Mouse (Mus musculus) cerebellum, adult 2 months (tissue): ENCODE data around the gene Msln. TPM values are rescaled to one million over a fixed set of nuclear protein-coding genes. Genes with fewer than 3 reads are reported as not detected.

Source experiments
- DNase-seq, 2 experiments: peaks; one replicate each; pipeline ENCODE4 v3.0.0; 2021
- H3K27ac ChIP-seq: fragments of 200-500 bp; 2 replicates; pipeline ENCODE4 v1.5.1; 2012; ENCODE audit warnings: low read length, control low read depth, inconsistent platforms; ENCODE audit not compliant: insufficient read depth
- H3K27me3 ChIP-seq: fragments of 200-500 bp; 2 replicates; pipeline ENCODE4 v1.6.1; 2012; ENCODE audit warnings: inconsistent platforms, mild to moderate bottlenecking, low read length, moderate library complexity; ENCODE audit not compliant: control insufficient read depth, insufficient read depth
- H3K4me1 ChIP-seq: fragments of 200-500 bp; 2 replicates; pipeline ENCODE4 v1.6.1; 2011; ENCODE audit warnings: low read length; ENCODE audit not compliant: control insufficient read depth, insufficient read depth
- H3K4me3 ChIP-seq: fragments of 200-500 bp; replicated peaks from 2 replicates; pipeline ENCODE3; 2011; ENCODE audit warnings: mild to moderate bottlenecking, low read depth, low read length, control low read depth; ENCODE audit not compliant: insufficient read depth
- CTCF ChIP-seq: fragments of 200-500 bp; IDR thresholded peaks from 2 replicates; pipeline ENCODE4 v1.5.1; 2011; ENCODE audit warnings: low read depth, mild to moderate bottlenecking, control low read depth, low read length, moderate library complexity, borderline replicate concordance; ENCODE audit not compliant: insufficient read depth
- POLR2A ChIP-seq: fragments of 200-500 bp; IDR thresholded peaks from 2 replicates; pipeline ENCODE4 v1.6.1; 2011; ENCODE audit warnings: low read length, control low read depth, borderline replicate concordance; ENCODE audit not compliant: insufficient read depth
- WGBS: fragments of 180-500 bp; shearing (Covaris S2); methylation state at CpG from one replicate; pipeline ENCODE4 v1.1.7; 2018; 5-methylcytosine and 5-hydroxymethylcytosine counted together
- polyA plus RNA-seq: library from polyadenylated mRNA; depleted of rRNA; stranded (reverse); fragments of >200 nt; gene quantifications from 2 replicates; pipeline ENCODE4 v1.2.3, GENCODE M21; 2012

Gene Msln
- polyA plus RNA-seq, 1 experiment = 0.21 TPM

GRCm38 (mm10) chr17:25794197-25794596 lies 40.0 kb upstream of the Msln start:
- no peaks in the 10 kb centered on the region for H3K27me3 ChIP-seq
- H3K4me3 ChIP-seq = no peak overlapping the region
- peak in 1 of 2 experiments; percentile 27 for DNase-seq
- WGBS = 20% methylated on average over 13 of the region's 13 CpGs
- H3K4me1 ChIP-seq = peaks cover 8% of the 10 kb centered on the region
- no peak overlapping the region for H3K27ac ChIP-seq
- no peak for TF ChIP-seq CTCF
- no peak for TF ChIP-seq POLR2A

- DNase-seq = peak in 1 of 2 experiments; percentile 64
- H3K4me3 ChIP-seq = peak within 1 kb of the TSS; percentile 91
- no peak for TF ChIP-seq POLR2A
- TF ChIP-seq CTCF = no peak
- no peaks in the 10 kb centered on the region for H3K27me3 ChIP-seq
- 0% methylated on average over 14 of the region's 14 CpGs for WGBS
- peaks cover 8% of the 10 kb centered on the region for H3K4me1 ChIP-seq
- peak within 1 kb of the TSS; percentile 95 for H3K27ac ChIP-seq
Measured at GRCm38 (mm10) chr17:25792615-25793014, 38.4 kb upstream of the Msln start, which contains the start of gene Fam173a. Fam173a (minus strand) TSS chr17:25792901.

- WGBS = under 1% methylated on average over 45 of the region's 45 CpGs
- peak; percentile 93 for TF ChIP-seq POLR2A
- TF ChIP-seq CTCF = no peak
- H3K4me3 ChIP-seq = peak overlapping the region; percentile 91
- DNase-seq = peak; percentile 86 to 92
- H3K27ac ChIP-seq = peak overlapping the region; percentile 95
- H3K4me1 ChIP-seq = peaks cover 8% of the 10 kb centered on the region
- H3K27me3 ChIP-seq = no peaks in the 10 kb centered on the region
Measured at GRCm38 (mm10) chr17:25791843-25792527, 37.8 kb upstream of the Msln start.

GRCm38 (mm10) chr17:25791320-25791842 lies 37.2 kb upstream of the Msln start:
- Histone ChIP-seq H3K4me3 (peak overlapping the region; percentile 91), H3K4me1 (peaks cover 8% of the 10 kb centered on the region), H3K27ac (no peak overlapping the region), H3K27me3 (no peaks in the 10 kb centered on the region)
- TF ChIP-seq POLR2A = no peak
- TF ChIP-seq CTCF = no peak
- DNase-seq = peak in 1 of 2 experiments; percentile 53
- 11% methylated on average over 19 of the region's 19 CpGs for WGBS

DNA sequence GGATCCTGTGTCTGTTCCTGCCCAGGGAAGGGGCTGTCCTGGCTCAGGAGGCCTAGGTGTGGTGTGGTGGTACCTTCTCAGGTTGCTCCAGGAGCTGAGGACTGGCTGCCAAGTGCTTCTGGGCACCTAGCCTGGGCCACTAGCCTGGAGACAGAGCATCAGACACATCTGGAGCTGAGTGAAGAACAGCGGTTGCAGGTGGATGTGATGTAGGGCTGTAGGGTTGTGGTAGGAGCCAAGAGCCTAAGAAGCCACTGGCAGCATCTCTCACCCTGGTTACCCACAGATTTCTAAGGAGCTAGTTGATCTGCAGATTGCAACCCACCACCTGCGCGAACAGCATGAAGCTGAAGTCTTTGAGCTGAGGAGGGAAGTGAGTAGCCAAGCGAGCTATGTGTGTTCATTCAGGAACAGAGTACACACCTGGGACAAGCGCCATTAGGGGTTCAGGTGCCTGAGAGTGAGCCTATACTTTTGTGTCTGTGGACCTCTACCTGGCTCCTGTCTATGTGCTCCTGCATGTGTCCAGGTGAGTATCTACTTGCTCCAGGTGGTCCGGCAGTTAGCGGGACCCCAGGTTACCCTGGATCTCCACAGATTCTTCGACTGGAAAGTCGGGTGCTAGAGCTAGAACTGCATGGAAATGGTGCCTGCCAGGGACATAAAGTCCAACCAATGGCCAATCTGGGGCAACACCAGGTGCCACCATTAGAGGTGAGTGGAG lies 32.8 kb upstream of the Msln start:
- H3K4me3 ChIP-seq = no peak overlapping the region
- peaks cover 15% of the 10 kb centered on the region for H3K4me1 ChIP-seq
- no peak overlapping the region for H3K27ac ChIP-seq
- no peak for DNase-seq
- 89% methylated on average over 9 of the region's 9 CpGs for WGBS
- H3K27me3 ChIP-seq = no peaks in the 10 kb centered on the region
- no peak for TF ChIP-seq POLR2A
- TF ChIP-seq CTCF = no peak

DNA sequence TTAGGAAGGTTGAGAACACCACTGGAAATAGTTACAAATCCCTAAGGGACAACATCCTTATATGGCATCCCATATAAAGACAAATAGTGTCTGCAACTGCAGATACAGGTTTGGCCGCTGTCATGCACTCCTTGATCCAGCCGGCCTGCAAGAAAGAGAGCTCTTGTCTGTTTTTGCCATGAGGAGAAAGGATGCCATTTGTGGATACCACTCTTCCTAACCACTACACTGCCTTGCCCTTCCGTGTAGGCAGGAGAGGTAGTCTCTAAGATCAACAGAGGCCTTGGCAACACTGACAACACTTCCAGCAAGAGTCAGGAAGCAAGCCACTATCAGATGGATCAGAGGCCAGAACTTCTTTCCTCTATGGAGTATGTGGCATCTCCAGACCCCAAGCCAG lies 32.1 kb upstream of the Msln start, which contains the start of gene Ccdc78:
Gene Ccdc78, plus strand, starts transcription at position 301 of the 400 bp plus-strand sequence.
- 86% methylated on average over 3 of the region's 3 CpGs for WGBS
- peaks cover 15% of the 10 kb centered on the region for H3K4me1 ChIP-seq
- no peaks in the 10 kb centered on the region for H3K27me3 ChIP-seq
- H3K4me3 ChIP-seq = peak within 1 kb of the TSS; percentile 68
- no peak for DNase-seq
- TF ChIP-seq POLR2A (no peak), CTCF (no peak)
- H3K27ac ChIP-seq = no peak within 1 kb of the TSS

GRCm38 (mm10) chr17:25785281-25785745 lies 31.1 kb upstream of the Msln start, which contains the start of gene Haghl:
Haghl (minus strand) TSS chr17:25785673.
- WGBS = under 1% methylated on average over 23 of the region's 23 CpGs
- no peaks in the 10 kb centered on the region for H3K27me3 ChIP-seq
- peak within 1 kb of the TSS; percentile 27 for H3K27ac ChIP-seq
- H3K4me3 ChIP-seq = peak within 1 kb of the TSS; percentile 68
- H3K4me1 ChIP-seq = peaks cover 15% of the 10 kb centered on the region
- TF ChIP-seq CTCF (no peak), POLR2A (peak; percentile 97)
- DNase-seq = peak; percentile 96 to 99
